Comparison of ENCODE assay signal across 12 mouse cellular contexts in genomic region chr8:20593841-20594240, GRCm38 (mm10). TPM values are rescaled to one million over a fixed set of nuclear protein-coding genes. Genes with fewer than 3 reads are reported as not detected.
DNase-seq lines count a peak whose midpoint lies in the region.
"Had no signal": no experiment of that assay in that cellular context is flagged by ENCODE, and none has a peak within 500 bp of the region (broad histone marks: within the 10 kb centered on the region; RNA-seq: fewer than 3 reads in every experiment).

No protein-coding gene starts in this region.

- DNase-seq in T-cell, adult 2 months (ENCODE audit: low spot score) = peak; percentile 43
- peak; percentile 47 for DNase-seq in cerebellum, adult 8-10 months
- peak; percentile 66 to 73 for DNase-seq in gastrocnemius, adult 8-10 months (ENCODE audit: low spot score in 2 of 2)
- peak; percentile 59 for DNase-seq in heart, postnatal 4 days
- peak; percentile 47 for DNase-seq in layer of hippocampus, adult 9-11 months
- peak; percentile 50 for DNase-seq in lung, postnatal 36 days
- peak; percentile 58 to 65 for DNase-seq in spleen, postnatal 10 days (ENCODE audit: low spot score in 2 of 2)
- DNase-seq in urinary bladder, adult 2 months (ENCODE audit: low spot score) = peak; percentile 78

RNA-seq across cellular contexts. Expression of gene Gm21119, which starts 20.9 kb away (rescaled TPM):
- total RNA-seq in gastrocnemius, adult 8-10 months (2022) = under 1 TPM in 3 of 4 experiments, not detected in 1; 0.22 to 0.56 (median 0.41) TPM
- 1 to 10 TPM; 1.3 to 1.5 TPM for total RNA-seq in heart, postnatal 4 days (2021)
- polyA plus RNA-seq in urinary bladder, adult 2 months (2012; rRNA removed) = 0.18 and 0.19 TPM in 2 replicates
- polyA plus RNA-seq: gonadal fat pad, adult 2 months; hindbrain, embryonic 12.5 days; kidney, embryonic 14.5 days; midbrain, embryonic 14.5 days had no signal

Comparison
In these comparisons a context has a peak if more than half of its experiments do, and no peak if none do; other contexts are left out.
1. Peak in every context shown above with its lines: DNase-seq.